Mouse (Mus musculus) hindbrain, postnatal 0 days (tissue): Measurements from ENCODE around the gene Zfp697. TPM values are rescaled to one million over a fixed set of nuclear protein-coding genes. Genes with fewer than 3 reads are reported as not detected.

Experiments
- ATAC-seq: fragments of 200-750 bp; cut with Nextera tagmentation; 2 replicates; pipeline ENCODE4 v1.8.0; 2017; ENCODE audit warnings: mild to moderate bottlenecking, moderate TSS enrichment, moderate library complexity
- DNase-seq: peaks from one replicate; pipeline ENCODE4 v3.0.0-alpha.2; 2015; ENCODE audit warnings: low spot score
- H3K27ac ChIP-seq: fragments of 300-500 bp; sonication (generic); 2 replicates; pipeline ENCODE4 v1.5.1; 2014; ENCODE audit warnings: mild to moderate bottlenecking
- H3K27me3 ChIP-seq: fragments of 300-500 bp; sonication (generic); 2 replicates; pipeline ENCODE4 v1.6.1; 2014; ENCODE audit warnings: low read length, mixed read lengths; ENCODE audit not compliant: insufficient read depth
- H3K36me3 ChIP-seq: fragments of 300-500 bp; sonication (generic); 2 replicates; pipeline ENCODE4 v1.6.1; 2014; ENCODE audit warnings: low read length, mixed read lengths; ENCODE audit not compliant: insufficient read depth
- H3K4me1 ChIP-seq: fragments of 300-500 bp; sonication (generic); 2 replicates; pipeline ENCODE4 v1.6.1; 2014; ENCODE audit warnings: antibody characterized with exemption, low read length, mixed read lengths; ENCODE audit not compliant: insufficient read depth
- H3K4me2 ChIP-seq: fragments of 300-500 bp; sonication (generic); 2 replicates; pipeline ENCODE4 v1.6.1; 2014; ENCODE audit warnings: low read depth, mild to moderate bottlenecking, low read length, moderate library complexity, mixed read lengths
- H3K4me3 ChIP-seq: fragments of 300-500 bp; sonication (generic); 2 replicates; pipeline ENCODE4 v1.5.1; 2014; ENCODE audit warnings: low read length
- H3K9ac ChIP-seq: fragments of 300-500 bp; sonication (generic); replicated peaks from 2 replicates; pipeline ENCODE4 v1.6.1; 2014; ENCODE audit warnings: mild to moderate bottlenecking, low read length, moderate library complexity, mixed read lengths
- H3K9me3 ChIP-seq: fragments of 300-500 bp; sonication (generic); 2 replicates; pipeline ENCODE4 v1.6.1; 2016; ENCODE audit warnings: low read length, mixed read lengths
- CTCF ChIP-seq: IDR thresholded peaks from 2 replicates; pipeline ENCODE4 v1.5.1; 2016; ENCODE audit warnings: antibody characterized with exemption, control low read depth, low read depth
- WGBS: fragments of 180-500 bp; shearing (Covaris S2); extraction: QIAGEN DNeasy Blood & Tissue Kit; methylation state at CpG from one replicate; pipeline ENCODE4 v1.1.7; 2014; 5-methylcytosine and 5-hydroxymethylcytosine counted together
- polyA plus RNA-seq: library from polyadenylated mRNA; unstranded; fragments of >200 nt; fragmentation: Nextera tagmentation; extraction: Ambion mirVana; gene quantifications from 2 replicates; pipeline ENCODE4 v1.2.1, GENCODE M21; 2015
- total RNA-seq: library from RNA; depleted of rRNA; stranded (reverse); fragments of >200 nt; gene quantifications from 2 replicates; pipeline ENCODE4 v1.2.3, GENCODE M21; 2014

Gene Zfp697
- total and polyA plus RNA-seq, 2 experiments from 2014 or later: 15.3 to 29.6 TPM

DNA sequence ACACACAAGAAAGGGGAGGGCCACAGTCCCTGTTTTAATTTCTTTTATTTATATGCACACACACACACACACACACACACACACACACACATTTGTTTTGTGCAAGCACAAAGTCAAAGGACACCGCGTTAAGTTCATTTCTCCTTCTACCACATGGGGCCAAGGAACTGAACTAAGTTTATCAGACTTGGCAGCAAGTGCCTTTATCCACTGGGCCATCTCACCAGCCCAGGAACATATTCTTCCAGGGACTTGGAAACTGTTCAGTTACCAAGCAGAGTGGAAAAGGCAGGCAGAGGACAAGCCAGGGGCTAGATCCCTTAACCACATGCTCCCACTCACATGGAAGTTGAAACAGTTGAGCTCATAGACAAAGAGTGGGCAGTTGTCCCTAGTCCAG, 13.5 kb upstream of the Zfp697 start:
- no peak for ATAC-seq
- no peaks in the 10 kb centered on the region for H3K27me3 ChIP-seq
- DNase-seq: no peak
- no peak overlapping the region for H3K9ac ChIP-seq
- no peak overlapping the region for H3K4me3 ChIP-seq
- H3K4me1 ChIP-seq: no peaks in the 10 kb centered on the region
- H3K36me3 ChIP-seq: no peaks in the 10 kb centered on the region
- no peak overlapping the region for H3K4me2 ChIP-seq
- 77% methylated on average over 2 of the region's 2 CpGs for WGBS
- no peaks in the 10 kb centered on the region for H3K9me3 ChIP-seq
- TF ChIP-seq CTCF: no peak
- H3K27ac ChIP-seq: no peak overlapping the region

DNA sequence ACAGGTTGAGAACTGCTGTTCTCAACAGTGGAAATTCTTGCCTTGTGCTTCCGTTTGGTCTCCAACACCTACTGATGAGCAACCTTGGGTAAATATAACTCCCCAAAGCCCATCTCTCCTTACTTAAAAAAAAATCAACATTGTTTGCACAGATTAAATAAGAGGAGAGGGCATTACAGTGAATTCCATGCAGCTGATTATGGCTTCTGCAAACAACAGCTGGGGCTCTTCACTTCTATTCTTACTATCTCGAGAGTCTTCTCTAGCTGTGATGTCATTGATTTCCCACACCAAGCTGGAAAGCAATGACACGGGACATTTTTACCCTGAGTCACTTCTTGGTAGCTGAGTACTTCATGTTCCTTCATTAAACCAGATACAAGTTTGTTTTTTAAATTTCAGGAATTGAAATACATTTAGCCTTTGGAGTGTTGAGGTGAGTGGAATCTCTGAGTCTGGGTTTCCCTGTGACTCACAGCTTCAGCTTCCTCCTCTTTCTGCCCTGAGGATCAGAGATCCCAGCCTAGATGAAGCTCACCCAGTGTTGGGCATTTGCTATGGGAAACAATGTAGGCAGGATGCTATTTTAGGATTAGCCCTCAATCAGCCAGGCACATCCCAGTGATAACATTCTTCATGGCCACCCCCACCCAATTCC, 8.1 kb upstream of the Zfp697 start:
- Histone ChIP-seq H3K27ac (no peak overlapping the region), H3K4me2 (no peak overlapping the region), H3K9me3 (no peaks in the 10 kb centered on the region), H3K4me1 (no peaks in the 10 kb centered on the region), H3K27me3 (no peaks in the 10 kb centered on the region), H3K9ac (no peak overlapping the region), H3K4me3 (no peak overlapping the region), H3K36me3 (no peaks in the 10 kb centered on the region)
- TF ChIP-seq CTCF: no peak
- no peak for DNase-seq
- WGBS: 82% methylated on average over 3 of the region's 3 CpGs
- no peak for ATAC-seq

DNA sequence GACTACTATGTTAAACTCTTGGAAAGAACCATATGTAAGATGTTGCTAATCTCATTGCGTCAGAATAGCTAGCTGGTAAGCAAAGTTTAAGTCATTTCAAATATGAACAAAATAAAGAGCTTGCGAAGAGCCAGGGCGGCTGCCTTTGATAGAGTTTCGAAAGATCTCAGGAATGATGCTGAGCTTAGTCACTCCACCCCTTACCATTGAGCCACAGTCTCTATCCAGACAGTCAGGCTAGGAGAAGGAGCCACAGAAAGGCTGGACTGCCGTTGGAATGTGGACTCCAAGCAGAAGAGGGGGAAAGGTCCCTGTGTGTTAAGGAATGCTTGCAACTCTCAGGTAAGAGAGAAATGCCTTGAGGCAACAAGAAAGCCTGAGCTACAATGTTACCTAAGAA, 7.3 kb upstream of the Zfp697 start:
- H3K27me3 ChIP-seq: no peaks in the 10 kb centered on the region
- no peak overlapping the region for H3K4me3 ChIP-seq
- H3K9ac ChIP-seq: no peak overlapping the region
- no peak overlapping the region for H3K4me2 ChIP-seq
- ATAC-seq (no peak), DNase-seq (no peak)
- H3K36me3 ChIP-seq: no peaks in the 10 kb centered on the region
- WGBS: 89% methylated on average over 5 of the region's 5 CpGs
- no peak overlapping the region for H3K27ac ChIP-seq
- TF ChIP-seq CTCF: no peak
- H3K4me1 ChIP-seq: no peaks in the 10 kb centered on the region
- no peaks in the 10 kb centered on the region for H3K9me3 ChIP-seq

DNA sequence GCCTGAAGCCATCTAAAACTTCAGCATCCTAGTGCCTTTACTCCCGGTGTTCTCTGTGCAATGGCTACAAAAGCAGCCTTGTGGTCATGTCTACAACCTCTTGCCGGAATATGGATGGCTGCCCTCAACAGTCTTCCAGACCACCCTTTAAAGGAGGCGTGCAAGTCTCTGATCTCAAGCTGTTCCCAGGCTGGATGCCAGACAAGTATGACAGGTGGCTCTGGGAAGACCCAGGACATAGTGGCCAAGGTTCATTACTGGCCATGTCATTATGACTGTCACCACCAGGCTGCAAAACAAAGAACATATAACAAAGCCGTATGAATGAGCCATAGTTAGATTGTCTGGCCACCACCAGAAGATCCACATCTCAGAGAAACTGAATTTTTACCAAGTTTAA, 4.0 kb upstream of the Zfp697 start:
- DNase-seq: no peak
- no peak for TF ChIP-seq CTCF
- H3K4me3 ChIP-seq: no peak overlapping the region

DNA sequence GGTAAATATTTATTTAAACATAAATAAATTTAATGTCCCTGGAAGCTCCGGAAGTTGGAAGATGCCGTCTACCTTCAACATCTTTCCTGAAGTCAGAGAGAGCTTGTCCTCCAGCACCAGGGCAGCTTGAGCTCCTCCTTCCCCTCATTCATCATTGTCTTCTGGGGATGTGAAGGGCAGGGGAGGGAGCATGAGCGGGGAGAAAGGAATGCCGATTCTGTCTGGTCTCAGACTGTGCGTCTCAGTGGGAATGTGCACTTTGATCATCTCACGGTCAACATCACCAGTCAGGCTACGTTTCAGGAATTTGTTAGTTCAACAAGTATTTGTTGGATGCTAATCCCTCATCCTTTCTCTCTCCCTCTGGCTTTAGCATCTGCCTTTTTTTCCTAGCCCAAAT, 3.0 kb upstream of the Zfp697 start:
- Histone ChIP-seq H3K4me3 (no peak overlapping the region), H3K4me2 (no peak overlapping the region), H3K27me3 (no peaks in the 10 kb centered on the region), H3K36me3 (no peaks in the 10 kb centered on the region), H3K4me1 (peaks cover 8% of the 10 kb centered on the region; the same call in 1 of the 2 replicates), H3K9ac (no peak overlapping the region), H3K27ac (no peak overlapping the region), H3K9me3 (no peaks in the 10 kb centered on the region)
- no peak for DNase-seq
- TF ChIP-seq CTCF: no peak
- ATAC-seq: no peak
- 10% methylated on average over 7 of the region's 7 CpGs for WGBS

More for the DNA sequence above, 4.0 kb upstream of the Zfp697 start:
- 70% methylated on average over 4 of the region's 4 CpGs for WGBS
- Histone ChIP-seq H3K27me3 (no peaks in the 10 kb centered on the region), H3K9me3 (no peaks in the 10 kb centered on the region), H3K36me3 (no peaks in the 10 kb centered on the region), H3K9ac (no peak overlapping the region), H3K27ac (no peak overlapping the region), H3K4me1 (peaks cover 2% of the 10 kb centered on the region; the same call in 1 of the 2 replicates), H3K4me2 (no peak overlapping the region)
- ATAC-seq: no peak

DNA sequence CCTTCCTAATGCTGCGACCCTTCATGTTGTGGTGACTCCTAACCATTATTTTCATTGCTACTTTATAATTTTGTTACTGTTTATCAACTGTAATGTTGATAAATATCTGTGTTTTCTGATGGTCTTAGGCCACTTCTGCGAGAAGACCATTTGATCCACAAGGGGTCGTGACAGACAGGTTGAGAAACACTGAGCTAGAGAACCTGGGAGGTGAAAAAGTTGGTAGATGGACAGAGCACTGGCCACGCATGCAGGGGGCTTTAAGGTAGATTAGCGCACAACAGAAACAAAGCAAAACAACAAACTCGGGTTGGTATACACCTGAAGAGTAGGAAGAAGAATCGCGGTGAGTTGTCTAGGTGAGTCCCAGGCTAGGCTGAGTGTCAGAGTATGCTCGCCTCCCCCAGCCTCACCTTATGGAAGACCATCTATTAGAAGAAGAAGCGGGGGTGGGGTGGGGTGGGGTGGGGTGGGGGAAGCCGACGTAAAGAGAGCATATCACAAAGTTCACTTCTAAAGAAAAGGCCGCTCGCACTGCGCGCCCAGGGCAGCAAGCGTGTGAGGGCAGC, 500 bp upstream of the Zfp697 start:
- Histone ChIP-seq H3K4me1 (peaks cover 8% of the 10 kb centered on the region; the same call in 1 of the 2 replicates), H3K27ac (peak overlapping the region; percentile 92; the same call in 1 of the 2 replicates), H3K9ac (peak overlapping the region; percentile 84), H3K4me3 (peak overlapping the region; percentile 87), H3K27me3 (no peaks in the 10 kb centered on the region), H3K36me3 (no peaks in the 10 kb centered on the region), H3K4me2 (peak overlapping the region; percentile 79), H3K9me3 (no peaks in the 10 kb centered on the region)
- 7% methylated on average over 17 of the region's 17 CpGs for WGBS
- ATAC-seq (peak; percentile 16), DNase-seq (peak; percentile 49)
- peak; percentile 59 for TF ChIP-seq CTCF

DNA sequence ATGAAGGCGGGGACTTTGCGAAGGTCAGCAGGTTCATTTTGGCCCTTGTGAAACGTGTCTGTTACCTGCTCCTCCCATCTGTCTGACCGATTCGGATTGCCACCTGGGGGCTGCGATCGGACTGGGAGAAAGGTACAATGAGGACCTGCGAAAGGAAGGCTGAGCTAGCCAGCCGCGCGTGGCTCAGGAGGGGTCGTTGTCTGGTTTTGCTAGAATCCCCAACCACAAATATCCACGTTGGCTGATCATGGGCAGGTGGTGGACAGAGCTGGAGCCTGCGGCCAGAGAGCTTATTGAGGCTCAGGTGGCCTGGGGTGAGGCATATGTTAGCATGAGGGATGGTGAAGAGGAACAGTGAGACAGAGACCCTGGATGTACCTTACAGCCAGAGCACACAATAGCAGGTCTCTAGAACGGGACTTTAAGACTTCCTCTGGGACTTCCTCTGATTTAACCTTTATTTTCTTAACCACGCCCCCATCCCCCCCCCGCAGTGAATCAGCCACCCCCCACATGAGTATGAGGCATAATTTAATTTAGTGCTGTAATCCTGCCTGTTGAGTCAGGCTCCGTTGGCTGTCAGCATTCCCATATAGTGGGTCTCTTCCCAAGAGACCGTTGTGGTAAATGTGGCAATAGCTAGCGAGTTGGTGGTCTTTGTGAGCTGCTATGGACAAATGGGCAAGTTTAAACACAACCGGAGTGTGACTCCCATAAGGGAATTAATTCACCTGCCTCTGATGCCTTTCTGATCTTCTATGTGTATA, 946 bp downstream of the Zfp697 start:
- Histone ChIP-seq H3K9ac (peak overlapping the region; percentile 84), H3K4me2 (peak overlapping the region; percentile 79), H3K36me3 (no peaks in the 10 kb centered on the region), H3K27me3 (no peaks in the 10 kb centered on the region), H3K27ac (peak overlapping the region; percentile 92), H3K4me1 (peaks cover 12% of the 10 kb centered on the region; the same call in 1 of the 2 replicates), H3K4me3 (peak overlapping the region; percentile 87), H3K9me3 (no peaks in the 10 kb centered on the region)
- TF ChIP-seq CTCF: no peak
- ATAC-seq: peak; percentile 38
- DNase-seq: peak; percentile 25
- 4% methylated on average over 21 of the region's 21 CpGs for WGBS
